Mouse (Mus musculus): ENCODE results near the gene Ddx39. TPM values are rescaled to one million over a fixed set of nuclear protein-coding genes. Genes with fewer than 3 reads are reported as not detected.

Ddx39 gene
- polyA plus RNA-seq, 1 experiment from 2014 or later: 134 TPM

GRCm38 (mm10) chr8:83723447-83724083 lies 8.6 kb downstream of the Ddx39 start:
- 80% methylated on average over 11 of the region's 11 CpGs for WGBS
- Histone ChIP-seq H3K9me3 (replicated peaks) (no peaks in the 10 kb centered on the region), H3K4me2 (replicated peaks) (no peak overlapping the region), H3K36me3 (peaks cover 81% of the 10 kb centered on the region), H3K9ac (no peak overlapping the region), H3K27ac (replicated peaks) (no peak overlapping the region), H3K4me1 (0 out of 2 replicates have a peak, but pooled peaks cover 2% of the 10 kb centered on the region), H3K4me3 (replicated peaks) (no peak overlapping the region), H3K27me3 (no peaks in the 10 kb centered on the region)
- no peak for ATAC-seq (ENCODE audit: insufficient number of reproducible peaks, low FRiP score, low TSS enrichment, low read depth)

- no peak overlapping the region for H3K27ac ChIP-seq (replicated peaks)
- WGBS: 43% methylated on average over 15 of the region's 15 CpGs
- no peaks in the 10 kb centered on the region for H3K27me3 ChIP-seq
- peaks cover 6% of the 10 kb centered on the region; the same call in 1 of the 2 replicates for H3K4me1 ChIP-seq
- ATAC-seq (ENCODE audit: insufficient number of reproducible peaks, low FRiP score, low TSS enrichment, low read depth): peak; percentile 52; the same call in 1 of the 2 replicates
- H3K9ac ChIP-seq: no peak overlapping the region
- H3K9me3 ChIP-seq (replicated peaks): no peaks in the 10 kb centered on the region
- H3K36me3 ChIP-seq: peaks cover 84% of the 10 kb centered on the region
- no peak overlapping the region for H3K4me2 ChIP-seq (replicated peaks)
- no peak overlapping the region for H3K4me3 ChIP-seq (replicated peaks)
Observed at GRCm38 (mm10) chr8:83724697-83725482, 9.9 kb downstream of the Ddx39 start.

GRCm38 (mm10) chr8:83725521-83726102 lies 10.6 kb downstream of the Ddx39 start:
- Histone ChIP-seq H3K27me3 (no peaks in the 10 kb centered on the region), H3K4me2 (replicated peaks) (no peak overlapping the region), H3K9me3 (replicated peaks) (no peaks in the 10 kb centered on the region), H3K9ac (no peak overlapping the region), H3K27ac (replicated peaks) (no peak overlapping the region), H3K36me3 (peaks cover 77% of the 10 kb centered on the region), H3K4me1 (peaks cover 6% of the 10 kb centered on the region; the same call in 1 of the 2 replicates), H3K4me3 (replicated peaks) (no peak overlapping the region)
- ATAC-seq (ENCODE audit: insufficient number of reproducible peaks, low FRiP score, low TSS enrichment, low read depth): no peak
- 87% methylated on average over 8 of the region's 8 CpGs for whole genome bisulfite sequencing

GRCm38 (mm10) chr8:83729009-83729807 lies 14.2 kb downstream of the Ddx39 start:
- ATAC-seq (ENCODE audit: insufficient number of reproducible peaks, low FRiP score, low TSS enrichment, low read depth): no peak

GRCm38 (mm10) chr8:83731906-83732305 lies 16.9 kb downstream of the Ddx39 start:
- Histone ChIP-seq H3K4me1 (peaks cover 7% of the 10 kb centered on the region; the same call in 1 of the 2 replicates), H3K4me3 (replicated peaks) (no peak overlapping the region), H3K9me3 (replicated peaks) (no peaks in the 10 kb centered on the region), H3K27ac (replicated peaks) (no peak overlapping the region), H3K36me3 (peaks cover 24% of the 10 kb centered on the region), H3K27me3 (no peaks in the 10 kb centered on the region), H3K9ac (no peak overlapping the region), H3K4me2 (replicated peaks) (no peak overlapping the region)
- no peak for ATAC-seq (ENCODE audit: insufficient number of reproducible peaks, low FRiP score, low TSS enrichment, low read depth)
- WGBS: 69% methylated on average over 5 of the region's 5 CpGs

More at GRCm38 (mm10) chr8:83729009-83729807, 14.2 kb downstream of the Ddx39 start:
- peaks cover 6% of the 10 kb centered on the region; the same call in 1 of the 2 replicates for H3K4me1 ChIP-seq
- peaks cover 47% of the 10 kb centered on the region for H3K36me3 ChIP-seq
- WGBS: 63% methylated on average over 11 of the region's 11 CpGs
- H3K9ac ChIP-seq: no peak overlapping the region
- H3K4me3 ChIP-seq (replicated peaks): no peak overlapping the region
- no peak overlapping the region for H3K4me2 ChIP-seq (replicated peaks)
- no peaks in the 10 kb centered on the region for H3K9me3 ChIP-seq (replicated peaks)
- no peaks in the 10 kb centered on the region for H3K27me3 ChIP-seq
- H3K27ac ChIP-seq (replicated peaks): no peak overlapping the region

GRCm38 (mm10) chr8:83732919-83733318 lies 17.9 kb downstream of the Ddx39 start:
- Histone ChIP-seq H3K4me2 (replicated peaks) (no peak overlapping the region), H3K27me3 (no peaks in the 10 kb centered on the region), H3K9ac (no peak overlapping the region), H3K4me3 (replicated peaks) (no peak overlapping the region), H3K4me1 (peaks cover 14% of the 10 kb centered on the region), H3K9me3 (replicated peaks) (no peaks in the 10 kb centered on the region), H3K27ac (replicated peaks) (no peak overlapping the region), H3K36me3 (peaks cover 21% of the 10 kb centered on the region)
- no peak for ATAC-seq (ENCODE audit: insufficient number of reproducible peaks, low FRiP score, low TSS enrichment, low read depth)
- WGBS: 63% methylated on average over 6 of the region's 6 CpGs

- H3K9ac ChIP-seq: no peak overlapping the region
- no peaks in the 10 kb centered on the region for H3K27me3 ChIP-seq
- no peak for ATAC-seq (ENCODE audit: insufficient number of reproducible peaks, low FRiP score, low TSS enrichment, low read depth)
- no peak overlapping the region for H3K4me2 ChIP-seq (replicated peaks)
- H3K27ac ChIP-seq (replicated peaks): no peak overlapping the region
- H3K9me3 ChIP-seq (replicated peaks): no peaks in the 10 kb centered on the region
- no peak overlapping the region for H3K4me3 ChIP-seq (replicated peaks)
- 93% methylated on average over 4 of the region's 4 CpGs for WGBS
- H3K4me1 ChIP-seq: peaks cover 47% of the 10 kb centered on the region
- H3K36me3 ChIP-seq: no peaks in the 10 kb centered on the region
Observed at GRCm38 (mm10) chr8:83736681-83737080, 21.7 kb downstream of the Ddx39 start.

- Histone ChIP-seq H3K4me1 (peaks cover 47% of the 10 kb centered on the region), H3K4me3 (replicated peaks) (no peak overlapping the region), H3K9ac (no peak overlapping the region), H3K9me3 (replicated peaks) (no peaks in the 10 kb centered on the region), H3K27me3 (no peaks in the 10 kb centered on the region), H3K4me2 (replicated peaks) (no peak overlapping the region), H3K36me3 (no peaks in the 10 kb centered on the region), H3K27ac (replicated peaks) (peak overlapping the region; percentile 82; the same call in 1 of the 2 replicates)
- 87% methylated on average over 4 of the region's 4 CpGs for WGBS
- no peak for ATAC-seq (ENCODE audit: insufficient number of reproducible peaks, low FRiP score, low TSS enrichment, low read depth)
Observed at GRCm38 (mm10) chr8:83737346-83737745, 22.4 kb downstream of the Ddx39 start.

GRCm38 (mm10) chr8:83737852-83738562 lies 23.0 kb downstream of the Ddx39 start:
- ATAC-seq (ENCODE audit: insufficient number of reproducible peaks, low FRiP score, low TSS enrichment, low read depth): no peak
- Histone ChIP-seq H3K4me1 (peaks cover 47% of the 10 kb centered on the region), H3K9me3 (replicated peaks) (no peaks in the 10 kb centered on the region), H3K4me3 (replicated peaks) (no peak overlapping the region), H3K27me3 (no peaks in the 10 kb centered on the region), H3K9ac (no peak overlapping the region), H3K36me3 (no peaks in the 10 kb centered on the region), H3K27ac (replicated peaks) (peak overlapping the region; percentile 82; the same call in 1 of the 2 replicates), H3K4me2 (replicated peaks) (peak overlapping the region; percentile 19)
- 51% methylated on average over 4 of the region's 4 CpGs for WGBS

GRCm38 (mm10) chr8:83738949-83739710 lies 24.2 kb downstream of the Ddx39 start:
- Histone ChIP-seq H3K27me3 (no peaks in the 10 kb centered on the region), H3K27ac (replicated peaks) (peak overlapping the region; percentile 82), H3K36me3 (no peaks in the 10 kb centered on the region), H3K9me3 (replicated peaks) (no peaks in the 10 kb centered on the region), H3K4me1 (peaks cover 47% of the 10 kb centered on the region), H3K4me3 (replicated peaks) (peak overlapping the region; percentile 65), H3K4me2 (replicated peaks) (peak overlapping the region; percentile 93), H3K9ac (no peak overlapping the region)
- ATAC-seq (ENCODE audit: insufficient number of reproducible peaks, low FRiP score, low TSS enrichment, low read depth): peak; percentile 64; the same call in 1 of the 2 replicates
- WGBS: 41% methylated on average over 10 of the region's 10 CpGs
